Mouse (Mus musculus) liver, adult 2 months (tissue): ENCODE results near the gene Nfatc2. TPM values are rescaled to one million over a fixed set of nuclear protein-coding genes. Genes with fewer than 3 reads are reported as not detected.

ENCODE experiments used
- DNase-seq: peaks from one replicate; pipeline ENCODE4 v3.0.0-alpha.2; 2011; ENCODE audit warnings: low read depth, low spot score; ENCODE audit errors: extremely low read depth
- H3K27ac ChIP-seq: fragments of 200-500 bp; replicated peaks from 2 replicates; pipeline ENCODE4 v1.5.1; 2012; ENCODE audit warnings: low read depth, mild to moderate bottlenecking, control low read depth, inconsistent platforms, low read length; ENCODE audit not compliant: insufficient read depth
- H3K27me3 ChIP-seq: fragments of 200-500 bp; 2 replicates; pipeline ENCODE4 v1.6.1; 2012; ENCODE audit warnings: mild to moderate bottlenecking, moderate library complexity, low read length, inconsistent platforms; ENCODE audit not compliant: control insufficient read depth, insufficient read depth
- H3K36me3 ChIP-seq: fragments of 200-500 bp; 2 replicates; pipeline ENCODE4 v1.6.1; 2012; ENCODE audit warnings: low read length, inconsistent platforms; ENCODE audit not compliant: control insufficient read depth, insufficient read depth
- H3K4me1 ChIP-seq: fragments of 200-500 bp; 2 replicates; pipeline ENCODE4 v1.6.1; 2011; ENCODE audit warnings: low read length; ENCODE audit not compliant: control insufficient read depth, insufficient read depth
- H3K4me3 ChIP-seq: fragments of 200-500 bp; 2 replicates; pipeline ENCODE4 v1.5.1; 2011; ENCODE audit warnings: low read depth, mild to moderate bottlenecking, control low read depth, low read length, moderate library complexity; ENCODE audit not compliant: insufficient read depth
- H3K79me2 ChIP-seq: fragments of 200-500 bp; 2 replicates; pipeline ENCODE4 v1.6.1; 2012; ENCODE audit warnings: inconsistent platforms, mild to moderate bottlenecking, low read length, moderate library complexity; ENCODE audit not compliant: control insufficient read depth, insufficient read depth
- H3K9ac ChIP-seq: fragments of 200-500 bp; 2 replicates; pipeline ENCODE4 v1.6.1; 2012; ENCODE audit warnings: low read depth, mild to moderate bottlenecking, control low read depth, inconsistent platforms, low read length
- CTCF ChIP-seq: fragments of 200-500 bp; IDR thresholded peaks from 2 replicates; pipeline ENCODE4 v1.5.1; 2011; ENCODE audit warnings: low read depth, low read length, control low read depth
- POLR2A ChIP-seq: fragments of 200-500 bp; IDR thresholded peaks from 2 replicates; pipeline ENCODE4 v1.6.1; 2011; ENCODE audit warnings: low read length, control low read depth; ENCODE audit not compliant: insufficient read depth; ENCODE audit errors: extremely low read depth
- WGBS: fragments of 180-500 bp; shearing (Covaris S2); methylation state at CpG from one replicate; pipeline ENCODE4 v1.1.7; 2018; 5-methylcytosine and 5-hydroxymethylcytosine counted together
- polyA plus RNA-seq: library from polyadenylated mRNA; depleted of rRNA; stranded (reverse); fragments of >200 nt; gene quantifications from 2 replicates; pipeline ENCODE4 v1.2.3, GENCODE M21; 2012
- total RNA-seq: library from RNA; depleted of rRNA; stranded (reverse); fragments of >200 nt; gene quantifications from 2 replicates; pipeline ENCODE4 v1.2.3, GENCODE M21; 2014

Gene Nfatc2
- total and polyA plus RNA-seq, 2 experiments: 0.09 to 0.20 TPM

GRCm38 (mm10) chr2:168578132-168578531, 23.3 kb downstream of the Nfatc2 start:
- H3K4me3 ChIP-seq: no peak overlapping the region
- WGBS: 84% methylated on average over 9 of the region's 9 CpGs
- no peak for DNase-seq
- no peaks in the 10 kb centered on the region for H3K36me3 ChIP-seq
- H3K4me1 ChIP-seq: no peaks in the 10 kb centered on the region
- H3K27ac ChIP-seq: no peak overlapping the region
- TF ChIP-seq POLR2A (no peak), CTCF (no peak)
- H3K27me3 ChIP-seq: no peaks in the 10 kb centered on the region
- no peak overlapping the region for H3K9ac ChIP-seq
- no peaks in the 10 kb centered on the region for H3K79me2 ChIP-seq

DNA sequence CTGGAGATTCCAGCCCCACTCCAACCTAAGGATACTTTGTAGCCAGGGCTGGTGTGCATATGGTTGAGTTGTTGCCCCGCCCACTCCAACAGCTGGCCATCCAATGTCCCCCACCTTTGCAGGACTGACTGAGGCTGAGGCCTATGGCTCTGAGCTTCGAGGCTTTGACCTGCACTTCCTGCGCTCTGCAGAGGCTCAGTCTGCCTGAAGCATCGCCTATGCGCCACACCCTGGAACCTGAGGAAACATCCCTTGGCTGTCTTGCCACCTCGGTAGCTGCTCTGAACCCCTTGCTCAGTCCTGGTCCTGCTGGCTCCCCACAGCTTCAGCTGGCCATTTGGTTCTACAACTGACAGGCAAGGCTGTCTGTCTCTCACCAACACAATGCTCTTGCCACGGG, 24.1 kb downstream of the Nfatc2 start:
- WGBS: 87% methylated on average over 7 of the region's 7 CpGs
- no peaks in the 10 kb centered on the region for H3K4me1 ChIP-seq
- no peak overlapping the region for H3K27ac ChIP-seq
- DNase-seq: no peak
- no peak for TF ChIP-seq CTCF
- TF ChIP-seq POLR2A: no peak
- H3K36me3 ChIP-seq: no peaks in the 10 kb centered on the region
- no peaks in the 10 kb centered on the region for H3K27me3 ChIP-seq
- no peak overlapping the region for H3K9ac ChIP-seq
- H3K4me3 ChIP-seq: no peak overlapping the region
- H3K79me2 ChIP-seq: no peaks in the 10 kb centered on the region

DNA sequence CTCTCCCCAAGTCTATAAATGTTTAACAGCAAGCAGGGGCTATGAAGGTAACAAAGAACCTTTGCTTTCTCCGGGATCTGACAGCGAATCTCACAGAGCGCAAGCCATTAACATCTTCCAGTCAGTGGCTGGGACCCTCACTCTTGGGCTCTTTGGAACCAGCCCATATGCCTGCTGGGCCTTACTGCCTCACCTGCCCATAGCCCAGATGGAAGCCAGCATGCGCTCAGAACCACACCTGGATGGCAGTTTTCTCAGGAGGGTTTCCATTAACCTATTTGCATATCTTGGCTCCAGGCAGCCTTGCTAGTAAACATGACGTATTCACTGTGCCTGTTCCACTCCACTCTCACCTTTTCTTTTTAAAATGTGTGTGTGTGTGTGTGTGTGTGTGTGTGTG, 25.6 kb downstream of the Nfatc2 start:
- Histone ChIP-seq H3K79me2 (no peaks in the 10 kb centered on the region), H3K4me3 (no peak overlapping the region), H3K9ac (no peak overlapping the region), H3K36me3 (no peaks in the 10 kb centered on the region), H3K27me3 (no peaks in the 10 kb centered on the region), H3K27ac (no peak overlapping the region), H3K4me1 (no peaks in the 10 kb centered on the region)
- WGBS: 74% methylated on average over 5 of the region's 5 CpGs
- no peak for DNase-seq
- no peak for TF ChIP-seq POLR2A
- no peak for TF ChIP-seq CTCF

DNA sequence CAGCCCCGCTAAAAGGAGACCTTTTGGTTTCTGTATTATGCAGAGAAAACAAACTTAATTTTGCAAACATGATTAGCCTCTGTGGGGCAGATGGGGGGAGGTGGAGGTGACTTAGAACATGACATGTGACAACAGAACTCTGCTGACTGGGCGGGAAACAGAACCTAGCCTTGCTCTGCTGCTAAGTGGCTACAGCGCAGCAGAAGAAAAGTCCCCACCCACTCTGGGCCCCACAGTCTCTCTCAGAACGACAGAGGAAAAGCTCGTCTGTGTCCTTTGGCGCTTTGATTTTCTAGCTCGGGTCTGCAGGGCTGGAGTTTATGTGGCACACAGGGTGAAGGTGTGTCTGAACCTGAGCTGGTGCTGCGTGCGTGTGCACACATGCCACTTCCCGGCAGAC, 26.5 kb downstream of the Nfatc2 start:
- H3K36me3 ChIP-seq: no peaks in the 10 kb centered on the region
- no peak overlapping the region for H3K9ac ChIP-seq
- H3K27me3 ChIP-seq: no peaks in the 10 kb centered on the region
- DNase-seq: no peak
- no peaks in the 10 kb centered on the region for H3K79me2 ChIP-seq
- no peak overlapping the region for H3K27ac ChIP-seq
- WGBS: 63% methylated on average over 10 of the region's 10 CpGs
- TF ChIP-seq CTCF: no peak
- no peak for TF ChIP-seq POLR2A
- H3K4me3 ChIP-seq: no peak overlapping the region
- no peaks in the 10 kb centered on the region for H3K4me1 ChIP-seq

DNA sequence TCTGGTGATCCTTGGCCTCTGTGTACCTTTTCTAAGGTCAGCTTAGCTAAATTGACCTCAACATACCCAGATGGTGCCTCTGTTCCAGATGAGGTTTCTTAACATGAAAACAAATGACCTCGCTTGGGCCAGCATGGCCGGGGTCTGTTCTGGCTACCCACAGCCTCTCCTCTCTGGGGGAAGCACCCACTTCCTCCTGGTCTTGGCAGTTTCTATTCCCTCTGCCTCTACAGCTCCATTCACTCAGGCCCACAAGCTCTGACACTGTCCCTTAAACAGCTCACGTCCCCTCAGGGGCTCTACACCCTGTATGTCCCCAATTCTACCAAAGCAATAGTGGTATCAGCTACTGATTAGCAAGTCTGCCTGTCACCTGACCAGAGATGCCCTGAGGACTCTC, 27.6 kb downstream of the Nfatc2 start:
- TF ChIP-seq CTCF (no peak), POLR2A (no peak)
- Histone ChIP-seq H3K27ac (no peak overlapping the region), H3K79me2 (no peaks in the 10 kb centered on the region), H3K36me3 (no peaks in the 10 kb centered on the region), H3K9ac (no peak overlapping the region), H3K4me1 (no peaks in the 10 kb centered on the region), H3K4me3 (no peak overlapping the region), H3K27me3 (no peaks in the 10 kb centered on the region)
- DNase-seq: no peak
- WGBS: 77% methylated on average over 3 of the region's 3 CpGs

DNA sequence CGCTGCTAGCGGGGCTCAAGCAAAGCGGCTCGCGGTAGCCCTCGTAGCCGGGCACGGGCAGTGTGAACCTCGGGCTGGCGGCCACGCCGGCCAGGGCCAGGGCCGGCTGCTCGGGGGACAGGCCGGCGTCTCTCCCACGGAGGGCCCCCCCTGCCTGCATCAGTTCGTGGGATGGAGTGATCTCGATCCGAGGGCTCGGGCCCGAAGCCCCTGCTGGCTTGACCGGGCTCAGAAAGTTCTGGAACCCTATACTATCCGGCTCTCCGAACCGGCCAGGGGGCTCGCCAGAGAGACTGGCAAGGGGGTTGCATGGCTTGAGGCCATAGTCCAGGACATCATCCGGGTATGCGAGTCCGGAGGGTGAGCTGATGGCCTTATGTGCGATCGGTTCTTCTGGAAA, 30.2 kb downstream of the Nfatc2 start:
- Histone ChIP-seq H3K9ac (no peak overlapping the region), H3K27me3 (no peaks in the 10 kb centered on the region), H3K27ac (no peak overlapping the region), H3K4me1 (no peaks in the 10 kb centered on the region), H3K36me3 (no peaks in the 10 kb centered on the region), H3K79me2 (no peaks in the 10 kb centered on the region), H3K4me3 (no peak overlapping the region)
- TF ChIP-seq POLR2A (no peak), CTCF (no peak)
- no peak for DNase-seq
- 96% methylated on average over 31 of the region's 32 CpGs for WGBS
